Mouse (Mus musculus): ENCODE results near the gene Adamts20.
"Not testable (repeated sequence)": the region's sequence is repeated elsewhere in the genome, so short reads cannot be mapped to it uniquely, and the experiment has no call there.

The Adamts20 gene

DNA sequence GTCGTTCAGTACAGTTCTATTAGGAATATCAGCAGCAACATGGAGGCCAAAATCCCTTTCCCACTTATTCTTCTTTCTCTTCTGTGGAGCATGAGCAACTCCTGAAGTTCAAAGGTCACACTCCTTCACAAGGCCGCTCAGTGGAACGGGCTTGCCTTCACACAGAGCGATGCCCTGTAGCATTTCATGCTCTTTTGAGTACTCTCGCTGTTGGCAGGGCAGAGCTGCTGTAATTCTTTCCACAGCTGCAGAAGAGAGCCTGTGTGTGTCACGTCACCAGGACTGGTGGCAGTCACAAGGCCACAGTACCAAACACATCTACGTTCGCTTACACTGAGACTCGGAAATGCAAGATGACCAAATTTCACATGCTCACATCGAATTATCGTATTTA, 21.2 kb downstream of the Adamts20 start:
- peak in 1 of 2 experiments; percentile 4 for DNase-seq

DNA sequence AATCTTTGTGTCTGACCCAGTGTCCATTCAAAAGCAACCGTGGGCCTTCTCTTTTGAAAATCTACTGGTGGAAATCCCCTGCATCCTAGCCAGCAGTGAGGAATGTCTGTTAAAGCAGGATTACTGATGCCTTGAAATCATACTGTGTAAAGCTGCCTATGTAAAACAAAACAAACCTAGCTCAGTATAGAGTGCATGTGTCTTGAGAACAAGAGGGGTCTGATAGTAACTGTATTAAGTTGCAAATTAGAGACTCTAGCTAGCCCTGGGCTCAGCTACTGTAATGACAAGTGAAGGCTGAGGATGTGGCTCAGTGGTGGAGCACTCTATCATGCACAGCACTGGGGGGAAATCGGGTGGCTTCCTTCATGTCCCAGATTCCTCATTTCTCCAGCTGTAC, 22.2 kb downstream of the Adamts20 start:
- DNase-seq = no peak

GRCm38 (mm10) chr15:94435532-94435931, 29.7 kb downstream of the Adamts20 start:
- no peak for DNase-seq

DNA sequence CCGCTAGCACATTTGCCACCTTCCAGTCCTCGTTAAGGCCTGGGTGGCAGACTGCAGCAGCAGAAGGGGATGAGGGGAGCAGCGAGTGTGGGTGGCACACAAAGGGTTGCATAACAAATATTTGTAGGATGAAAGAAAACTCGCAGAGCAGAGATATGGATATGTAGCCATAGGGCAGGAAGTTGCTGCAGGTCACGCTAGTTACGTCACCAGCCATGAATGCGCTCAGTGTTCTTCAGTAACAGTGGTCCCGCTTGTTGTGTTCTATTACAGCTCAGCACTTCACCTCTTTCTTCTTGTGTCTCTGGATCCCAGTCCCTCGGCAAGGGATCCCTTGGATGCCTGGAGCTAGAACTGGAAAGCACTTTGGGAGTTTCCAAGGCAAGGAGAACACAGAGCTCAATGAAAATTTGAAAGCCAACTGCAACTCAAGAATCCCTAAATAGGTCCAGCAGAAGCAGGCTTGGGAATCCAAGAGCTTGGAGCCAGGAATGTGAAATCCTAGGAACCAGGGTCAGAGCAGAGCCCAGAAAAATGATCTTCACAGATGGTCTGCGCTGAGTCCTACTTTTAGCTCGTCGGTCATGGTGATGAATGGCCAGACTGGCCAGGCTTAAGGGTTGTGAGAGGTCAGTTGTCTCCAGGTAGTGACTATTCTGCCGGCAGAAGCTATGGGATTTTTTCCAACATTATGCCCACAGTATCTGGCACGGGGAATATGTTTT, 34.4 kb downstream of the Adamts20 start:
- no peak for DNase-seq

- no peak for DNase-seq
Observed at GRCm38 (mm10) chr15:94428726-94429125, 36.5 kb downstream of the Adamts20 start.

DNA sequence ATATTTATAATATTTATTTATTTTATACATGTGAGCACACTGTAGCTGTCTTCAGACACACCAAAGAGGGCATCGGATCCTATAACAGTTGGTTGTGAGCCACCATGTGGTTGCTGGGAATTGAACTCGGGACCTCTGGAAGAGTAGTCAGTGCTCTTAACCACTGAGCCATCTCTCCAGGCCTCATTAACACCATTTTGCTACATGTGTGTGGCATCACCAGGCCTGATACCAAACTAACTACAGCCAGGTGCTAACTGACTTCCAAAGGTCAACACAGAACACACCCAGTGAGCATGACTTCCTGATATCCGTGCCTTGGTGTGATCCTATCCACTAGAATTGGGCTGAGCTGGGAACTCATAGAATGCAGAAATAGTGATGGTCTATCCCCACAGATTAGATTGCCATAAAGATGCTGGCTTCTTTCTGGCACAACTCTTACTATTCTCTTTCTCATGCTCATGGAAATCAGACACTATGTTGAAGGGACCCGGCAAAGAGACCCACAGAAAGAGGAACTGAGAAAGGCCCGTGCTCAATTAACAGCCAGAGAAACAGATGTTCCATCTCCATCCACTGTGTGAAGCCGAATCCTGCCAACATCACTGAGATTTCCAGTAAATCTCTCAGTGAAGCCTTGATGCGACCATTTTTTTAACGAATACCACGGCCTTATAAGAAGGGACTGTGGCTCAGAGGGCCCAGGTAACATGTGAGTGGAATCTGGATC, 37.6 kb downstream of the Adamts20 start:
- DNase-seq = no peak

- no peak for DNase-seq
Observed at GRCm38 (mm10) chr15:94420526-94420925, 44.7 kb downstream of the Adamts20 start.

DNA sequence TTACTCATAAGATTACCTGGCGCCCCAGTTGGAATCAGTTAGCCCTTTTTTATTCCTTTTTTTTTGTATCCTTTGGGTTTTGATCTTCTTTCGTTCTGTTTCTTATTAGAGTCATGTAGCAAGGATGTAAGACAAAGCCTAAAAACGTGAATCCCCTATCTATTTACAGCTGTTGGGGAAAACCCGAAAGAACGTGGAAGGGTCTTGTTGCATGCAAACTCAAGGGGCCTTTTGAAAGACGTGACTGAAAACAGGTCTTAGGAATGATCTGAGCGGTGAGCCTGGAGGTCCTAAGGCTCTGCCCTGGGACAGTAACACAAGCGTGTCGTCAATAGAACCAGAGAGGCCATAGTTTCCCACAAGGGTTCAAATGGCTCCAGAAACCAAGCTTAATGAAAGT, 46.1 kb downstream of the Adamts20 start:
- DNase-seq = no peak

DNA sequence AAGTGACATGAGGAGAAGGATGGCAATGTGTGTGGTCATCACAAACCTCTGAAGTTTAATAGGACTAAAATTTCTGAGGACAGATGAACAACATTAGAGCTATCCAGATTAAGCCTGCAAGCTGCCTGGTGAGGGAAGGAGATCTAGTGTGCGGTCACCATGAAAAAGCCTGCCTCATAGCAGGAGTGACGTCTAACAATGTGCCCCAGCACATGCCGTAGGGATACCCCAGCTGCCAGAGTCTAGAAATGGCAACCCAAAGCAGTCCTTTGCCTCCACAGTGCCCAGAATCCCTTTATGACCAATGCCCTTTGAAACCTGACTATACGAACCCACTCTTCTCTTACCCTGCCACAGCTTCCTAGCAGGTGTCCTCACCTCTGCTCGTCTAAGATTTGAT, 46.8 kb downstream of the Adamts20 start:
- no peak for DNase-seq

DNA sequence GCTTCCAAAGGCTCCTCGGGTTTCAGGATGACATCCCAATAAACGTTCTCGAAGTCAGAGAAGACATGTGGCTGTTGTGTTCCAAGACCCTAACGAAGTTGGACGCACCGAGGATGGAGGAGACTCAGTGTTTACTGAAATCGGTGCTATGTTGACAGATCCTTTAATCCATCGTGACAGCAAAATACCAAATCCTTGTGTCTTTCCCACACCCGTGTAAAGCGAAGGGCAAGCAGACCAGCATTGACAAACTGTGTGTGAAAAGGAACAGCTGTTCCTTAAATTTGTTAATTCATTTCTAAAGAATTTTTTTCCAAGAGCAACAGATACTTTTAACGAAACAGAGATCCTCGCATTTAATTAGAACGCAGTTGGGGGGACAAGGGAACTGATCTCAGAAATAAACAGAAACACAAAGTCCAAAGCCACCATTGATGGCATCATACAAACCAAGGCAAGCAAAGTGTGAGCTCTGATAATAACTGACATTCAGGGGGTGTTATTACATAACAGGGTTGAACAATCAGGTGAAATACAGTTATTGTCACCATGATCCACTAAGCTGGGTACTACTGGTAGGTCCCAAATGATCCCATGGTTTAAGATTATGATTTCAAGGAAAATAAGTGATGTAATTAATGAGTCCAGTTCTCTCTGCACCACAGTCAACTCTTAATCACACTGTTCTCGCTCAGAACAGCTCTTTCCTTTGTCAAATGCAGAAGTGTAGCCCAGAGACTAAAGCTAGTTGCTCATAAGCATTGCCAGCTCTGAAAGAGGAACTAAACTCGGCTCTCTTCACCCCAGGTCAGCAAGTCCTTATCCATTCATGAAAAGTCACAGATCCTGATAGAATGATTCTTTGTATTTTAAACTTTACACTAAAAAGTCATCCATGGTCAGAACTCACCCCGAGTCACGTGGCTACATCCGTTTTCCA, 47.7 kb downstream of the Adamts20 start:
- DNase-seq = no peak

DNA sequence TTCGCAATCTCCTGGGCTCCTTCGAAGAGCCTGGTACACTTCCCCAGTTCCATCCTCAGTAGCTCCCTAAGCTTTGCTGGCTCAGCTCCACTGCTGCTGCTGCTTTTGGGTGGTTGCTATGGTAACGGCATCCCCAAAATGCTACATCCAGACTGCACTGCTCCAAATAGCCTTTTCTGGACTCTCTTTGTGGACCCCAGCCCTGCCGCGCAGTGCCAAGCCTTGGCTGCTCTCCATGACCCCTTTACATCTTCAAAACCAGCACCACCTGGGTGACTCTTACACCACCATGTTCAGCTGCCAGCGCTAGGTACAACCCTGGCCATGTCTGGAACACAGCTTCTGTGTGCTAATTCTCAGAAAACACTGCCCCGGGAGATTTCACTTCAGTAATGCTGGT, 55.4 kb downstream of the Adamts20 start:
- no peak for DNase-seq

DNA sequence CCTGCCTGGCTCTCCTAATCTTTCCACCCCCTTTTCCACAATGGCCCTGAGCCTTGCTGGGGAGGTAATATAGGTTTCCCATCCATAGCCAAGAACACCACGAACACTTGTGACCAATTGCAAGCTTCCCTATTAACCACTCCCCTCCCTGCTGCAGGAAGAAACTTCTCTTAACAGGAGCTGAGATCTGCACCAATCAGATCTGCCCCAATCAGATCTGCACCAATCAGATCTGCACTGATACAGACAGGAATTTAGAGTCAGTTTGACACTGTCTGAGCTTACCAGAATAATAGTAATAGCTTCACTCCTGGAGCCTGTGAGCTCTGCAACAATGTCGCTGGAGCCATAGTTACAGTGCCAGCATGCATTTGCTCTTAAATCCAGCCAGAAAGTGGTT, 58.9 kb downstream of the Adamts20 start:
- no peak for DNase-seq

GRCm38 (mm10) chr15:94404071-94404545, 61.1 kb downstream of the Adamts20 start:
- DNase-seq = peak; percentile 14 to 66

DNA sequence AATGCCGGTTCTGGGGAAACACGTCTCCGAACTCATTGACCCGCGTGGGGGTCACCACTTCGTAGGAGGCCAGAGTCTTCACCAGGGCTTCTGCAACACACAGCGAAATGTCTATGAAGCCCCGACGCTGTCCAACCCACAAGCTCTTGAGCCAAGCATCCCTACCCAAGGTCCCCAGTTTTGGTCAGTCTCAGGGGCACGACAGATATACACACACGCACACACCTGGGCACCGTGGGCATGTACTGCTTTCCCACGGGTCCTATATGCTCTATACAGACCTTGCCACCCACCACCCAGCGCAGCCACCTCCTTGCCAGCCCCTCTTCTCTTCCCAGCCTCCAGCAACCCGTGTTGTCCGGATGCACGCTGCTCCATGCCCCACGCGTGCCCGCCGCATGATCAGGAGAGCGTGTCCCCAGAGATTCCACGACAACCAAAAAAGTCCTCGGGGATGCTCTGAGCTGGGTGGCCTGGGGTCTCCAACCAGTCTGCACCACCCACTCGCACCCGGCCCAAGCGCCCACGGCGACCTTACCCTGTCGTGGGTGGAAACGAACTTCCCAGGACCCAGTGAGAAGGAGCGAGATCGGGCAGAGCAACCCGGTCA, 61.7 kb downstream of the Adamts20 start:
- no peak for DNase-seq

GRCm38 (mm10) chr15:94403018-94403417, 62.2 kb downstream of the Adamts20 start:
- peak in 1 of 2 experiments; percentile 2 for DNase-seq

DNA sequence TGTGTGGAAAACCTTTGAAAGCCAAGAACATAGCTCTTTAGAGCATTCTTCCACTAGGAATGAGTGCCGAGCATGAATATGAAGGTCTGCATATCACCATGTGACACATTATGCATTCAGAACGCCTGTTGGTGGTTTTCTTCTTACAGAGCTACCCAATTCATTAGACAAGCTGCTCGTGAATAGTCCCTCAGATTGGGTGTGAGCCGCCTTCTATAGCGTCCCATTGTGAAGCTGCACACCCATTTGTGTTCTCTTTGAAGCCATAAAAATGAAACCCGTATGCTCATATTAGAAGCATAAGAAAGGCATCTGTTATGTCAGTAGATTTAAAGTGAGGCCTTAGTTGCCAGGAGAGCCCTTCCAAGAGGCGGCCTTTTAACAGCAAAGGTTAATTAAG, 72.5 kb downstream of the Adamts20 start:
- DNase-seq = no peak

GRCm38 (mm10) chr15:94390127-94390526, 75.1 kb downstream of the Adamts20 start:
- DNase-seq = not testable (repeated sequence)

DNA sequence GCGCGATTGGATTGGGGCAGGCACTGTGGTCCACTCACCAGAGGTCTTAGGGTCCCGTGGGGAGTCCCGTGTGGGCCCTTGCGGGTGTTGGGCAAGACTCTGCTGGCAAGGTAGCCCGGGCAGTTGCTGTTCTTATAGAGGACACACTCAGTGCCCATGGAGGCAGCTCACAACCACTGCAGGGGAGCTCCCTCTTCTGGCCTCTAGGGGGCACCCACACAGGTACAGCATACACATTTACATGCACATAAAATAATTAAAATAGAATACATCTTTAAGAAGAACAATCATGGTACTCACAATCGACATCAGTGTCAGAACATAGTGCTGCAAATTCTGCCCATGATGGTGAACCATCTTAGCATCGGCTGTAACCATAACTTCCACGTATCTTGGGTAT, 85.8 kb downstream of the Adamts20 start:
- DNase-seq = peak; percentile 8 to 46

DNA sequence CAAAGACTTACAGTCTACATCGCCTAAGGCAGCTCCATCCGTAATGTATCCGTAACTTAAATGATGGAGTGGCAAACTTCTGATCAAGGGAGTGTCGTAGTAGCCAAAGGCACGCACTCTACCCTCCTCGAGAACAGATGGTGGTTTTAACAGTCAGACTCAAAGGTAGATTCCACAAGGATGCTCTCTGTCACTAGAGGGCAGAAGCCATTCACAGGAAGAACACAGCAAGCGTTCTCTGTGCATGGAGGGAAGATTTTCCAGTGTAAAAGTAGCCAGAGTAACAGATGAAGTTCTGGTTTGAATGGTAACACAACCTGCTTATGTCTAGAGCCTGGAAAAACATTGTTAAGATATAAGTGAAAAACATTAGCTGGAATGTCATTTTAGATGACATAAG, 92.7 kb downstream of the Adamts20 start:
- no peak for DNase-seq

DNA sequence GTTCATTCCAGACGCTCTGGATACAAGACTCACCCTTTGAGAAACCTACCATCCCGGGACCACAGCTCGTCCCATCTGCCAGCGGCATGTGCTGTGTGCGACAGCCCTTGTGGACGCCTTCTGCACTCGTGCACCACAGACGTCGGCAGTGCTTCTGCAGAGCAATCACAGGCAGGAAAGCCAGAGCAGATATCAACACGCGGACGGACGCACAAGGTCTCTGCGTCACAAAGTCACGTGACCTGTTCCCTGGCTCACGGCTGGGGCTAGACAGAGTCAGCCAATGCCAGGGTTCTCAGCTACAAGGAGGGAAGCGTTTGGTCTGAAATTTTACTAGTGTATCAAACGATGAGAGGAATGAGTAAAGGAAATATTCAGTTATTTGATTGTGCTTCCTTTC, 116.2 kb downstream of the Adamts20 start:
- no peak for DNase-seq

DNA sequence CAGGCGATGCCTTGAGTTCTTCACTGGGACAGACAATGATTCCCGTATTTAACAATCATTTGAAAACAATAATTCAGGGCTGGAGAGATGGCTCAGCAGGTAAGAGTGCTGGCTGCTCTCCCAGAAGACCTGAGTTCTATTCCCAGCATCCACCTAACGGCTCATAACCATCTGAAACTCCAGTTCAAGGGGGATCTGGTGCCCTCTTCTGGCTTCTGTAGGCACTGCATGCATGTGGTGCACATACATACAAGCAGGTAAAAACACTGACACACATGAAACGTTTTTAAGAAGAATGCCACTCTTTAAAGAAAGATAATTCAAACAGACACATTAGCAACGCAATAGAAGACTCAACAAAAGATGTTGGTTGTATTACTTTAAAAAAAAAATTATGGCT, 120.9 kb downstream of the Adamts20 start:
- DNase-seq = no peak

GRCm38 (mm10) chr15:94342365-94342764, 122.9 kb downstream of the Adamts20 start:
- peak; percentile 75 to 90 for DNase-seq

- no peak for DNase-seq
Observed at GRCm38 (mm10) chr15:94339011-94339410, 126.2 kb downstream of the Adamts20 start.

Data from kidney, postnatal 36 days (tissue).